Mouse (Mus musculus) heart, adult 18-20 months (tissue): ENCODE measurements at regions not wholly inside any gene's neighbourhood (a gene's known extent, or its start where the extent isn't known, plus 50 kb on each side); places are given as distances from the start of the nearest gene placed in this dataset.
A peak's percentile ranks its signal among the peaks of the same experiment; 100 is the strongest.

Source experiments
- DNase-seq, 2 experiments: peaks; one replicate each; pipeline ENCODE4 v3.0.0; 2021 to 2022; ENCODE audit warnings: mixed read lengths in 1 of 2

GRCm38 (mm10) chr7:36352761-36353160 lies 345.2 kb upstream of the Tshz3 start:
- DNase-seq, result no peak

- DNase-seq, result no peak
Measured at GRCm38 (mm10) chr7:36350616-36351015, 347.3 kb upstream of the Tshz3 start.

- DNase-seq, result no peak
Measured at GRCm38 (mm10) chr7:36348195-36348594, 349.7 kb upstream of the Tshz3 start.

GRCm38 (mm10) chr7:36334857-36335256 lies 363.1 kb upstream of the Tshz3 start:
- DNase-seq, result no peak

GRCm38 (mm10) chr7:36334091-36334490 lies 363.8 kb upstream of the Tshz3 start:
- DNase-seq, result no peak

- no peak for DNase-seq
Measured at GRCm38 (mm10) chr7:36332633-36333032, 365.3 kb upstream of the Tshz3 start.

- no peak for DNase-seq
Measured at GRCm38 (mm10) chr7:36328141-36328540, 369.8 kb upstream of the Tshz3 start.

GRCm38 (mm10) chr7:36324035-36324434 lies 373.9 kb upstream of the Tshz3 start:
- DNase-seq, result no peak

GRCm38 (mm10) chr7:36322181-36322580 lies 375.7 kb upstream of the Tshz3 start:
- no peak for DNase-seq

GRCm38 (mm10) chr7:36317466-36318212 lies 380.3 kb upstream of the Tshz3 start:
- DNase-seq, result peak; percentile 70 to 84

- no peak for DNase-seq
Measured at GRCm38 (mm10) chr7:36313751-36314150, 384.2 kb upstream of the Tshz3 start.

GRCm38 (mm10) chr7:36309761-36310605 lies 387.9 kb upstream of the Tshz3 start:
- peak; percentile 65 to 87 for DNase-seq

- DNase-seq, result no peak
Measured at GRCm38 (mm10) chr7:36308726-36309125, 389.2 kb upstream of the Tshz3 start.

- no peak for DNase-seq
Measured at GRCm38 (mm10) chr7:36308106-36308620, 389.8 kb upstream of the Tshz3 start.

- no peak for DNase-seq
Measured at GRCm38 (mm10) chr7:36277275-36277674, 420.6 kb upstream of the Tshz3 start.

GRCm38 (mm10) chr7:36268966-36269365 lies 429.0 kb upstream of the Tshz3 start:
- no peak for DNase-seq

GRCm38 (mm10) chr7:36265163-36265823 lies 432.6 kb upstream of the Tshz3 start:
- DNase-seq, result no peak

GRCm38 (mm10) chr7:36262124-36262710 lies 435.7 kb upstream of the Tshz3 start:
- DNase-seq, result peak; percentile 19 to 48

GRCm38 (mm10) chr7:36257102-36257501 lies 440.8 kb upstream of the Tshz3 start:
- DNase-seq, result peak in 1 of 2 experiments; percentile 9

GRCm38 (mm10) chr7:36247356-36247755 lies 444.6 kb upstream of the Zfp507 start:
- DNase-seq, result peak; percentile 21 to 68

- DNase-seq, result no peak
Measured at GRCm38 (mm10) chr7:36236673-36237072, 433.9 kb upstream of the Zfp507 start.

- DNase-seq, result no peak
Measured at GRCm38 (mm10) chr7:36229031-36229430, 426.2 kb upstream of the Zfp507 start.
